Mouse (Mus musculus) kidney, postnatal 0 days (tissue): ENCODE data around the gene Muc5b. TPM values are rescaled to one million over a fixed set of nuclear protein-coding genes. Genes with fewer than 3 reads are reported as not detected.

Experiments used
- ATAC-seq: fragments of 200-750 bp; cut with Nextera tagmentation; replicated peaks from 2 replicates; pipeline ENCODE4 v1.8.0; 2017; ENCODE audit warnings: low read depth, moderate number of reproducible peaks, moderate TSS enrichment, moderate library complexity; ENCODE audit not compliant: low FRiP score
- DNase-seq: peaks from one replicate; pipeline ENCODE4 v3.0.0-alpha.2; 2016; ENCODE audit warnings: low spot score
- H3K27ac ChIP-seq: fragments of 300-500 bp; sonication (generic); 2 replicates; pipeline ENCODE4 v1.5.1; 2014; ENCODE audit warnings: mild to moderate bottlenecking
- H3K27me3 ChIP-seq: fragments of 300-500 bp; sonication (generic); 2 replicates; pipeline ENCODE4 v1.6.1; 2014; ENCODE audit warnings: low read length, mixed read lengths; ENCODE audit not compliant: insufficient read depth
- H3K36me3 ChIP-seq: fragments of 300-500 bp; sonication (generic); 2 replicates; pipeline ENCODE4 v1.6.1; 2014; ENCODE audit warnings: low read length, mixed read lengths; ENCODE audit not compliant: insufficient read depth
- H3K4me1 ChIP-seq: fragments of 300-500 bp; sonication (generic); replicated peaks from 2 replicates; pipeline ENCODE4 v1.6.1; 2014; ENCODE audit warnings: antibody characterized with exemption, low read length, mixed read lengths; ENCODE audit not compliant: insufficient read depth
- H3K4me2 ChIP-seq: fragments of 300-500 bp; sonication (generic); 2 replicates; pipeline ENCODE4 v1.6.1; 2014; ENCODE audit warnings: mild to moderate bottlenecking, low read length, moderate library complexity, mixed read lengths
- H3K4me3 ChIP-seq: fragments of 300-500 bp; sonication (generic); replicated peaks from 2 replicates; pipeline ENCODE4 v1.5.1; 2014; ENCODE audit warnings: low read depth, low read length
- H3K9ac ChIP-seq: fragments of 300-500 bp; sonication (generic); 2 replicates; pipeline ENCODE4 v1.6.1; 2014; ENCODE audit warnings: low read depth, low read length
- H3K9me3 ChIP-seq: fragments of 300-500 bp; sonication (generic); replicated peaks from 2 replicates; pipeline ENCODE4 v1.6.1; 2016; ENCODE audit warnings: low read length, inconsistent platforms, mixed read lengths
- CTCF ChIP-seq: IDR thresholded peaks from 2 replicates; pipeline ENCODE4 v1.5.1; 2016; ENCODE audit warnings: antibody characterized with exemption, low read depth, mild to moderate bottlenecking, moderate library complexity
- WGBS: fragments of 180-500 bp; shearing (Covaris S2); extraction: QIAGEN DNeasy Blood & Tissue Kit; methylation state at CpG from one replicate; pipeline ENCODE4 v1.1.7; 2014; 5-methylcytosine and 5-hydroxymethylcytosine counted together
- polyA plus RNA-seq: library from polyadenylated mRNA; unstranded; fragments of >200 nt; fragmentation: Nextera tagmentation; extraction: Ambion mirVana; gene quantifications from 2 replicates; pipeline ENCODE4 v1.2.1, GENCODE M21; 2015

The Muc5b gene
- polyA plus RNA-seq, 1 experiment from 2014 or later: 0.01 TPM

DNA sequence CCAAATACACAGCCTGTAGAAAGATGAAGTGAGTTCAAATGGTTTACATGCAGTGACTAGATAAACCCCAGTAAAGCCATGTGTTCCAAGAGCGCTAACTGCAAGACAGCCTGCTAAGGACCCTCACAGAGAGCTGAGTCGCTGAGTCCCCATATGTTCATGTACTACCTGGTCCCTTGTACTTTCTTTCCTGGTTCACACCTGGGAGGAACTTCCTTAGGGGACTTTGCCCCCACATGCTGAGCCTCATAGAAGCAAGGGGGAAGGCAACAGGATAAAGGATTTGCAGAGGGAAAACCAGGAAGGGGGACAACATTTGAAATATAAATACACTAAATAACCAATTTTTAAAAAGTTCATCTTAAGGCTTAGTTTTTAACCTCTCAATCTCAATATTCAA lies 39.9 kb downstream of the Muc5b start:
- Histone ChIP-seq H3K36me3 (peaks cover 30% of the 10 kb centered on the region), H3K27me3 (no peaks in the 10 kb centered on the region), H3K9ac (no peak overlapping the region), H3K27ac (no peak overlapping the region), H3K4me1 (no peaks in the 10 kb centered on the region), H3K9me3 (no peaks in the 10 kb centered on the region), H3K4me3 (no peak overlapping the region), H3K4me2 (no peak overlapping the region)
- WGBS: 94% methylated on average over 2 of the region's 2 CpGs
- ATAC-seq: no peak
- DNase-seq: no peak
- TF ChIP-seq CTCF: no peak

DNA sequence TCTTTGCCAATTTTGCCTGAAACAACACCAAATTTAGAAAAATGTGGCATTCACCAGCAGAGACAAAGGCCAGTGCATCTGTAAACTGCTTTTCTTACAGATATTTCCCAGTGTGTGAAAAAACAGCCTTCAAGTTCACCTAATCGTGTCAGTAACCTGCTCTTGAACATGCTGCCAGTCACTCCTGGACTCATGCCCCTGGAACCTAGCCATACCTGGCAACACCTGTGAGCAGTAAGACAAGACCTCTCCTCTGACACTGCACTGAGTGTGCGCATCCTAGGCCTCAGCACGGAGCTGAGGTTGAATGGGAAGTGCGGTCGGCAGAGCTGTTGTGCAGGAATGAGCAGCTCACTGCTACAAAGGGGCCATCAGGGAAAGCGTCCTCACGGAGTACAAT lies 53.3 kb downstream of the Muc5b start:
- ATAC-seq: no peak
- 94% methylated on average over 7 of the region's 7 CpGs for WGBS
- no peak overlapping the region for H3K9ac ChIP-seq

DNA sequence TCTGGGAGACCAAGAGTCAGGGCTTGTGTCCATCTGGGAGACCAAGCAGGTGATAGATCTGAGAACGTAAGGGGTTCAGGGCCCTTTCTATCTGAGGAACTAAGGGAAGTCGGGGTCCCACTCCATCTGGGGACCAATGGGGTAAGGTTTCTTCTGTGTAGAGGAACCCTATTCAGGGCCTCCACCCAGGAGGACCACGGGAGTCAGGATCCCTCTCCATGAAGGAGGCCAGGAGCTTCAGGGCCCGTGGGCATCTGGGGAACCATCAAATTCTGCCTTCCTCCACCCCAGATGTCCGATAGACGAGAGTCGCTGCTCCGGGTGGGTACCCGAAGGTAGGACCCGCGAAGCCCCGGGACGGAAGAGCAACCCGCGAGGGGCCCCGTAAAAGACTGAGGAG lies 63.0 kb downstream of the Muc5b start:
- no peak for TF ChIP-seq CTCF
- DNase-seq: peak; percentile 1
- Histone ChIP-seq H3K4me3 (peak overlapping the region; percentile 71), H3K36me3 (no peaks in the 10 kb centered on the region), H3K9ac (peak overlapping the region; percentile 92), H3K27me3 (no peaks in the 10 kb centered on the region), H3K4me1 (peaks cover 11% of the 10 kb centered on the region), H3K4me2 (peak overlapping the region; percentile 85), H3K27ac (peak overlapping the region; percentile 55; the same call in 1 of the 2 replicates), H3K9me3 (no peaks in the 10 kb centered on the region)
- 0% methylated on average over 16 of the region's 16 CpGs for WGBS
- peak; percentile 38; the same call in 1 of the 2 replicates for ATAC-seq

More for the DNA sequence above, 53.3 kb downstream of the Muc5b start:
- DNase-seq: no peak
- no peak for TF ChIP-seq CTCF
- H3K9me3 ChIP-seq: no peaks in the 10 kb centered on the region
- H3K4me3 ChIP-seq: no peak overlapping the region
- H3K27ac ChIP-seq: no peak overlapping the region
- peaks cover 53% of the 10 kb centered on the region for H3K36me3 ChIP-seq
- H3K4me2 ChIP-seq: no peak overlapping the region
- no peaks in the 10 kb centered on the region for H3K27me3 ChIP-seq
- no peaks in the 10 kb centered on the region for H3K4me1 ChIP-seq

DNA sequence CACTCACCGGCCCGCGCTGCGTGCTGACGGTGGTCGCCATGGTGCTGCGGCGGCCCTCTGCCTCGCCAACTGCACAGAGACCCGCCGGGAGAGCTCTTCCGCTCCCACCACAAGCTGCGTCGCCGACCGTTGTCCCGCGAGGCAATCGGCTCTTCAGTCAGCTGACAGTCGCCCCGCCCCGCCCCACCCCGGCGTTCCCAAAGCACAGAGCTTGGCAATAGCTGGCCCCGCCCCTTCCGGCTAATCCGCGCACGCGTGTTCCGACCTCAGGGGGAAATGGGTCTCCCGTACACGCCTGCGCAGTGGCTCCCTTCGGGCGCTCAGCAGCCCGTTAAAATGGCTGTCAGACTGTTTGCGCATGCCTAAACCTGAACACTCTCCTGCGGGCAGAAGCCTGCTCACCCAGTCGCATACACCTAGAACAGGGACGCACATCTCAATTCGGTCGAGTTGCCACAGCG lies 63.4 kb downstream of the Muc5b start:
- no peak for TF ChIP-seq CTCF
- WGBS: under 1% methylated on average over 43 of the region's 44 CpGs
- ATAC-seq: peak; percentile 95
- Histone ChIP-seq H3K4me1 (peaks cover 11% of the 10 kb centered on the region), H3K9ac (peak overlapping the region; percentile 92), H3K27ac (peak overlapping the region; percentile 55; the same call in 1 of the 2 replicates), H3K9me3 (no peaks in the 10 kb centered on the region), H3K27me3 (no peaks in the 10 kb centered on the region), H3K36me3 (no peaks in the 10 kb centered on the region), H3K4me2 (peak overlapping the region; percentile 85), H3K4me3 (peak overlapping the region; percentile 71)
- DNase-seq: peak; percentile 99

DNA sequence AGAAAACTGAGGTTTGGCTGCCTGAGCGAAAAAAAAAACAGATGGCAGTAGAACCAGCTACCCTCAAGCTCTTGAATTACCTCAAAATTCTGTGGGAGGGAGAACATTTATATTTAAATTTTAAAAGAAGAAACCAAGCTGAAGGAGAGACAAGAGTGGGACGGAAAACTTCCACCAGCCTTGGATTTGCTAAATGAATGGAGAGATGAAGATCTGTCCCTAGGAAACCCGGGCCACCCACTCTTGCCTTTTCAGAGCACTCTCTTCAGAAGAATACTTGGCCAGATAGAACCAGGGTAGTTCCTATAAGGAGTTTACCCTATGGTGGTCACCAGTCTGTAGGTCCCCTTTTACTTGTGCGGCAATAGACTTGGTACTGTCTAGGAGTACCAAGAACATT lies 63.9 kb downstream of the Muc5b start:
- 70% methylated on average over 4 of the region's 4 CpGs for WGBS
- no peak for ATAC-seq
- H3K36me3 ChIP-seq: no peaks in the 10 kb centered on the region
- H3K4me2 ChIP-seq: peak overlapping the region; percentile 85
- no peaks in the 10 kb centered on the region for H3K27me3 ChIP-seq
- no peak overlapping the region for H3K27ac ChIP-seq
- DNase-seq: no peak
- peak overlapping the region; percentile 58; the same call in 1 of the 2 replicates for H3K9ac ChIP-seq
- peak overlapping the region; percentile 71 for H3K4me3 ChIP-seq
- no peaks in the 10 kb centered on the region for H3K9me3 ChIP-seq
- no peak for TF ChIP-seq CTCF
- peaks cover 11% of the 10 kb centered on the region for H3K4me1 ChIP-seq

DNA sequence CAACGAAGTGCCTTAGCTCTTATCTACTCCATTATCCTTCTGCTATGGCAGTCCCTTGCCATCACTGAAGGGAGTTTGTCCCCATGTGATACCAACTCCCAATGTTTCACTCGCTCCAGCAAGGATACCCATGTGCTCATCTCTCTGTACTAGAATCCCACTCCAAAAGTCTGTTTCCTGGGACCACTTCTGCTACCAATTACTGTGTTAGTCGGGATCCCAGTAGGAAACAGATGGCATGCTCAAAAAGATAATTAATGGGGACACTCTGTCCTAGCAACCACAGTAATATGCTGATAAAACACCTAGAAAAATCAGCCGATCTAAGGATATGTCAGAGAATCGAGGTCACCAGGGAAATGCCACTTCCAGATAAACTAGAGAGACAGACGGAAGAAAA lies 69.7 kb downstream of the Muc5b start:
- no peak overlapping the region for H3K4me3 ChIP-seq
- H3K27ac ChIP-seq: no peak overlapping the region
- H3K4me1 ChIP-seq: no peaks in the 10 kb centered on the region
- no peak overlapping the region for H3K9ac ChIP-seq
- no peaks in the 10 kb centered on the region for H3K36me3 ChIP-seq
- DNase-seq (no peak), ATAC-seq (no peak)
- WGBS: 83% methylated on average over 6 of the region's 6 CpGs
- H3K9me3 ChIP-seq: no peaks in the 10 kb centered on the region
- no peak overlapping the region for H3K4me2 ChIP-seq
- 0 out of 2 replicates have a peak, but pooled peaks cover 3% of the 10 kb centered on the region for H3K27me3 ChIP-seq
- no peak for TF ChIP-seq CTCF

DNA sequence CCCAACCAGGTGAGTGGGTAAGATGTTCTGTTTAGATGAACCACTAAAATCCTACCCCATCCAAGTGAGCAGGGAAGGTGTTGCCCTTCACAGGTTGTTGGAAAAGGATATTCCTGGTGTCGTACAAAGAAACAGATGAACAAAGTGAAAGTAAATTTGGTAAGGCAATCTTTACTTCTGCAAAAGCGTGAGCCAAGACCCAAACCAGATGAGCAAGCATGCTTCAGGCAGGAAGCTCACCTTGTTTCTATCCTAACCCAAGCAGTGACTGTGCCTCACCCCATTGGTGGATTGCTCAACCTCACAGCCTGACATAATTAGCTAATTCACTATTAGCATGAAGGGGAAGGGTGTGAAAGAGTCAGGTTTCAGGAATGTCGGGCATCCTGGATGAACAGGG lies 72.4 kb downstream of the Muc5b start:
- H3K36me3 ChIP-seq: no peaks in the 10 kb centered on the region
- no peak for DNase-seq
- H3K4me1 ChIP-seq: no peaks in the 10 kb centered on the region
- no peak for ATAC-seq
- H3K4me3 ChIP-seq: no peak overlapping the region
- no peak overlapping the region for H3K4me2 ChIP-seq
- no peak overlapping the region for H3K27ac ChIP-seq
- no peaks in the 10 kb centered on the region for H3K9me3 ChIP-seq
- 0 out of 2 replicates have a peak, but pooled peaks cover 3% of the 10 kb centered on the region for H3K27me3 ChIP-seq
- WGBS: 53% methylated on average over 3 of the region's 3 CpGs
- no peak for TF ChIP-seq CTCF
- H3K9ac ChIP-seq: no peak overlapping the region
